Mouse (Mus musculus): ENCODE data around the gene Kirrel2.

DNA sequence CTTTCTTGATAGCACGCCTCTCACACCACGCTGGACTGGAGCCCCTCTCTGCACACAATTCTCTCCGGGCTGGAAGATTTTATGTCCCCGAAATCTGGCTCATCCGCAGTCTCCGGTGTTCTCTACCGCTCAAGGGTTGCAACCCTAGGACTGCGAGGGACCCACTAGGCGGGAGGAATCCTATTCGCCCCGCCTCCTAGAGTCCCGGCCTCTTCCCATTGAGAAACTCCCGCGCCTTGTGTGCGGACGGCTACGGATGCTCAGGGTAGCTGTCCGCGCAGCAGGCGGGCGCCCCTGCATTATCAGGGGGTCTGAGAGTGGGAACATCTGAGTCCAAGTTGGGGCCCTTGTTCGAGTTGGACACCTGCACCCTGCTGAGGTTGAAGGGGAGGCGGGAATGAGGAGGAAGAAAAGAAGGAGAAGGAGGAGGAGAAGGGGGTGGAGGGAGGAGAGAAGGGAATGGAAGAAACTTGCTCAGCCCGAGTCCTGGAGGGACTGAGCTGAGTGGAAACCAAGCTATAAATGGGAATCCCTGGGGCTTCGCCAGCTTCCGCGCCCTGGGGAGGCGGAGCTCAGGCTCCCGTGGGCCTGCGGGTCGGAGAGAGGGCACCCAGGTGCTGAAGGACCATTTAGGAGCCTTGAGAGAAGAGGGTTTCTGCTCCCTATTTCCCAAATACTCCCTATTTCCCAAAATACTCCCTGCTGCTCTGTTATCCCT is 420 bp downstream of the Kirrel2 start:
- TF ChIP-seq POLR2A (IDR thresholded peaks at IDR 0.05; ENCODE audit: insufficient read length, low read depth) (no peak), E2F4 (IDR thresholded peaks at IDR 0.05; ENCODE audit: insufficient read depth) (no peak), TCF3 (IDR thresholded peaks at IDR 0.05; ENCODE audit: insufficient read length, low read depth) (no peak), MAX (IDR thresholded peaks at IDR 0.05; ENCODE audit: low read depth) (no peak), CEBPB (IDR thresholded peaks at IDR 0.05; ENCODE audit: insufficient read depth, poor library complexity, severe bottlenecking) (no peak), USF1 (IDR thresholded peaks at IDR 0.05; ENCODE audit: low read depth) (no peak), MYOD1 (IDR thresholded peaks at IDR 0.05; ENCODE audit: control insufficient read depth in 1 of 3, insufficient read length in 2 of 3, low read depth in 2 of 3) (no peak), POLR2AphosphoS2 (IDR thresholded peaks at IDR 0.05; ENCODE audit: insufficient read length, low read depth) (no peak), REST (IDR thresholded peaks at IDR 0.05; ENCODE audit: insufficient read depth, insufficient read length) (no peak), TCF12 (IDR thresholded peaks at IDR 0.05; ENCODE audit: insufficient read depth, poor library complexity, severe bottlenecking) (no peak), SRF (IDR thresholded peaks at IDR 0.05; ENCODE audit: control insufficient read depth, insufficient read length, low read depth) (no peak), MYOG (IDR thresholded peaks at IDR 0.05; ENCODE audit: control insufficient read depth in 1 of 3, insufficient read depth in 1 of 3, insufficient read length in 2 of 3, low read depth in 2 of 3) (no peak)

All from myocyte (in vitro differentiated cells).